Comparison of ENCODE assay signal across 8 mouse cellular contexts in genomic region chr5:36465889-36466288, GRCm38 (mm10). TPM values are rescaled to one million over a fixed set of nuclear protein-coding genes. Genes with fewer than 3 reads are reported as not detected.
DNase-seq lines count a peak whose midpoint lies in the region; ATAC-seq and TF ChIP-seq lines count a peak whose summit lies in the region.
"Had no signal": no experiment of that assay in that cellular context is flagged by ENCODE, and none has a peak within 500 bp of the region (broad histone marks: within the 10 kb centered on the region; RNA-seq: fewer than 3 reads in every experiment).

No protein-coding gene starts in this region.

- H3K4me1 ChIP-seq in neural tube, embryonic 11.5 days (ENCODE audit: control insufficient read depth, insufficient read depth, low read length) = peaks cover 8% of the 10 kb centered on the region
- peaks cover 28% of the 10 kb centered on the region for H3K4me1 ChIP-seq in forebrain, embryonic 13.5 days
- peaks cover 19% of the 10 kb centered on the region for H3K4me1 ChIP-seq in limb, embryonic 15.5 days
- no peaks in the 10 kb centered on the region; the same call in 1 of the 2 replicates for H3K4me1 ChIP-seq in stomach, postnatal 0 days (replicated peaks; ENCODE audit: control insufficient read depth, insufficient read depth)

- no peak for TF ChIP-seq EP300 in stomach, postnatal 0 days (optimal IDR thresholded peaks at IDR 0.05)

- no peaks in the 10 kb centered on the region for H3K27me3 ChIP-seq in neural tube, embryonic 11.5 days (ENCODE audit: control insufficient read depth, insufficient read depth, low read length)
- 0 out of 2 replicates have a peak, but pooled peaks cover 11% of the 10 kb centered on the region for H3K27me3 ChIP-seq in forebrain, embryonic 13.5 days
- 0 out of 2 replicates have a peak, but pooled peaks cover 2% of the 10 kb centered on the region for H3K27me3 ChIP-seq in limb, embryonic 15.5 days
- no peaks in the 10 kb centered on the region for H3K27me3 ChIP-seq in stomach, postnatal 0 days (ENCODE audit: control insufficient read depth, insufficient read depth, low read length)

- peak overlapping the region; percentile 98 for H3K4me2 ChIP-seq in neural tube, embryonic 11.5 days (ENCODE audit: low read depth)
- H3K4me2 ChIP-seq in forebrain, embryonic 13.5 days = peak overlapping the region; percentile 100
- peak overlapping the region; percentile 72 for H3K4me2 ChIP-seq in limb, embryonic 15.5 days
- peak overlapping the region; percentile 92 for H3K4me2 ChIP-seq in stomach, postnatal 0 days (replicated peaks; ENCODE audit: low read depth)

- H3K36me3 ChIP-seq in neural tube, embryonic 11.5 days (ENCODE audit: control insufficient read depth, insufficient read depth, low read length) = peaks cover 4% of the 10 kb centered on the region
- peaks cover 28% of the 10 kb centered on the region for H3K36me3 ChIP-seq in forebrain, embryonic 13.5 days (ENCODE audit: poor library complexity, severe bottlenecking)
- H3K36me3 ChIP-seq in limb, embryonic 15.5 days = peaks cover 27% of the 10 kb centered on the region
- H3K36me3 ChIP-seq in stomach, postnatal 0 days (ENCODE audit: control insufficient read depth, insufficient read depth, low read length) = peaks cover 13% of the 10 kb centered on the region

- no peak overlapping the region for H3K27ac ChIP-seq in neural tube, embryonic 11.5 days (ENCODE audit: low read depth, low read length)
- H3K27ac ChIP-seq in forebrain, embryonic 13.5 days = no peak overlapping the region
- H3K27ac ChIP-seq in limb, embryonic 15.5 days = no peak overlapping the region
- peak overlapping the region; percentile 94 for H3K27ac ChIP-seq in stomach, postnatal 0 days (replicated peaks)

- peak overlapping the region; percentile 67 for H3K9ac ChIP-seq in neural tube, embryonic 11.5 days (ENCODE audit: low read length)
- H3K9ac ChIP-seq in forebrain, embryonic 13.5 days = peak overlapping the region; percentile 84
- H3K9ac ChIP-seq in limb, embryonic 15.5 days = peak overlapping the region; percentile 68; the same call in 1 of the 2 replicates
- H3K9ac ChIP-seq in stomach, postnatal 0 days (ENCODE audit: low read length) = peak overlapping the region; percentile 94

- H3K9me3 ChIP-seq in neural tube, embryonic 11.5 days (ENCODE audit: control insufficient read depth, low read length) = no peaks in the 10 kb centered on the region
- H3K9me3 ChIP-seq in forebrain, embryonic 13.5 days (replicated peaks) = no peaks in the 10 kb centered on the region
- no peaks in the 10 kb centered on the region for H3K9me3 ChIP-seq in limb, embryonic 15.5 days
- no peaks in the 10 kb centered on the region for H3K9me3 ChIP-seq in stomach, postnatal 0 days (ENCODE audit: control insufficient read depth, low read length)

- H3K4me3 ChIP-seq in neural tube, embryonic 11.5 days (ENCODE audit: low read depth, low read length) = peak overlapping the region; percentile 79
- peak overlapping the region; percentile 98 for H3K4me3 ChIP-seq in forebrain, embryonic 13.5 days
- peak overlapping the region; percentile 88 for H3K4me3 ChIP-seq in limb, embryonic 15.5 days
- H3K4me3 ChIP-seq in stomach, postnatal 0 days (ENCODE audit: low read depth, low read length) = peak overlapping the region; percentile 95

- ATAC-seq in neural tube, embryonic 11.5 days (ENCODE audit: insufficient read depth, low FRiP score, low TSS enrichment) = no peak
- no peak for ATAC-seq in forebrain, embryonic 13.5 days
- no peak for ATAC-seq in limb, embryonic 15.5 days (ENCODE audit: insufficient number of reproducible peaks, low FRiP score, low TSS enrichment, low read depth)
- no peak for ATAC-seq in stomach, postnatal 0 days (ENCODE audit: low FRiP score, low TSS enrichment)

- WGBS in neural tube, embryonic 11.5 days = 34% methylated on average over 8 of the region's 8 CpGs
- 24% methylated on average over 8 of the region's 8 CpGs for WGBS in forebrain, embryonic 13.5 days
- 27% methylated on average over 8 of the region's 8 CpGs for WGBS in limb, embryonic 15.5 days
- 20% methylated on average over 8 of the region's 8 CpGs for WGBS in stomach, postnatal 0 days

- TF ChIP-seq CTCF in stomach, postnatal 0 days (IDR thresholded peaks at IDR 0.05; ENCODE audit: low read depth) = no peak

- DNase-seq in neural tube, embryonic 11.5 days (ENCODE audit: low spot score) = no peak
- DNase-seq in neural tube, embryonic 10.5 days (ENCODE audit: extremely low spot score, low spot score) = no peak
- no peak for DNase-seq in stomach, postnatal 0 days (ENCODE audit: low spot score)
- DNase-seq in right cerebral cortex, postnatal 10 days (ENCODE audit: low spot score in 2 of 2) = no peak
- DNase-seq in layer of hippocampus, adult 8-10 months (ENCODE audit: low spot score in 2 of 2) = no peak
- DNase-seq: cerebellum, postnatal 10 days had no signal

RNA-seq across cellular contexts. Expression of gene Grpel1, which starts 1.1 kb away (rescaled TPM):
- polyA plus RNA-seq in neural tube, embryonic 11.5 days (2014; fragmentation: Nextera tagmentation; extraction: Ambion mirVana) = 56.2 and 58.6 TPM in 2 replicates
- 51.0 and 51.4 TPM in 2 replicates for polyA plus RNA-seq in forebrain, embryonic 13.5 days (2015; fragmentation: Nextera tagmentation; extraction: Ambion mirVana)
- 48.8 and 52.7 TPM in 2 replicates for polyA plus RNA-seq in limb, embryonic 15.5 days (2015; fragmentation: Nextera tagmentation; extraction: Ambion mirVana)
- polyA plus RNA-seq in stomach, postnatal 0 days (2015; fragmentation: Nextera tagmentation; extraction: Ambion mirVana) = 54.1 and 56.5 TPM in 2 replicates
- 10 to 100 TPM; 20.7 to 22.7 (median 21.3) TPM for total RNA-seq in layer of hippocampus, adult 8-10 months (2022)

RNA-seq across cellular contexts. Expression of gene Tada2b, which starts 18.2 kb away (rescaled TPM):
- polyA plus RNA-seq in neural tube, embryonic 11.5 days (2014; fragmentation: Nextera tagmentation; extraction: Ambion mirVana) = 4.0 and 4.2 TPM in 2 replicates
- polyA plus RNA-seq in forebrain, embryonic 13.5 days (2015; fragmentation: Nextera tagmentation; extraction: Ambion mirVana) = 2.8 and 3.2 TPM in 2 replicates
- 2.1 TPM in 2 replicates for polyA plus RNA-seq in limb, embryonic 15.5 days (2015; fragmentation: Nextera tagmentation; extraction: Ambion mirVana)
- 1.5 and 1.8 TPM in 2 replicates for polyA plus RNA-seq in stomach, postnatal 0 days (2015; fragmentation: Nextera tagmentation; extraction: Ambion mirVana)
- 10 to 100 TPM; 35.2 to 37.2 (median 36.3) TPM for total RNA-seq in layer of hippocampus, adult 8-10 months (2022)

RNA-seq across cellular contexts. Expression of gene Ccdc96, which starts 18.5 kb away (rescaled TPM):
- polyA plus RNA-seq in neural tube, embryonic 11.5 days (2014; fragmentation: Nextera tagmentation; extraction: Ambion mirVana) = 3.4 and 3.8 TPM in 2 replicates
- polyA plus RNA-seq in forebrain, embryonic 13.5 days (2015; fragmentation: Nextera tagmentation; extraction: Ambion mirVana) = 3.8 and 4.1 TPM in 2 replicates
- polyA plus RNA-seq in limb, embryonic 15.5 days (2015; fragmentation: Nextera tagmentation; extraction: Ambion mirVana) = 0.10 and 0.14 TPM in 2 replicates
- polyA plus RNA-seq in stomach, postnatal 0 days (2015; fragmentation: Nextera tagmentation; extraction: Ambion mirVana) = 0.12 and 0.21 TPM in 2 replicates
- 1 to 10 TPM in 3 of 4 experiments, under 1 TPM in 1; 0.87 to 1.7 (median 1.2) TPM for total RNA-seq in layer of hippocampus, adult 8-10 months (2022)
